Mouse (Mus musculus): ENCODE data around the gene Olfr568. TPM values are rescaled to one million over a fixed set of nuclear protein-coding genes. Genes with fewer than 3 reads are reported as not detected.

Gene Olfr568
- polyA plus RNA-seq (2014; fragmentation: Nextera tagmentation; extraction: Ambion mirVana), result 0.22 TPM in 1 of 2 replicates, not detected in the other

DNA sequence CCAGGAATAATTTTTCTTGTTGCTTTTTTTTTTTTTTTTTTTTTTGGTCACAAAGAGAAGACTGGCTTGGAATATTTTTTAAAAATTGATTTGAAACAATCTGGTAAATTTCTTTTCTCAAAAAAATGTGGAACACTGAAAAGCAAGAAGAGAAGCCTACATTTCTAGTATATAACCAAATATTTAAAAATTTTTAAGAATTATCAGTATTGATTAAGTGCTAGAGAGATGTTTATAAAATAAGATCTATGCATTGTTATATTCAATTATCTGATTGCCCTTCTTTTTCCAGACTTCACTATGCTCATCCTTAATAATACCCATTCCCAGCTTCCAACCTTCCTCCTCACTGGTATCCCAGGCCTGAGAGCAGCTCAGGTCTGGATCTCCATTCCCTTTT lies at the start of gene Olfr568:
Gene Olfr568, plus strand, starts transcription at position 301 of the 400 bp plus-strand sequence.
- Histone ChIP-seq H3K9me3 (replicated peaks; ENCODE audit: control insufficient read depth, low read length) (no peaks in the 10 kb centered on the region), H3K9ac (replicated peaks; ENCODE audit: low read length) (no peak within 1 kb of the TSS), H3K36me3 (replicated peaks; ENCODE audit: control insufficient read depth, insufficient read depth, low read depth, low read length) (no peaks in the 10 kb centered on the region), H3K27me3 (ENCODE audit: control insufficient read depth, insufficient read depth, low read length) (no peaks in the 10 kb centered on the region), H3K4me3 (ENCODE audit: low read depth, low read length) (no peak within 1 kb of the TSS), H3K4me1 (ENCODE audit: control insufficient read depth, insufficient read depth, low read length) (no peaks in the 10 kb centered on the region), H3K4me2 (ENCODE audit: low read depth, low read length) (no peak within 1 kb of the TSS), H3K27ac (replicated peaks; ENCODE audit: low read depth, low read length) (no peak within 1 kb of the TSS)
- DNase-seq (ENCODE audit: low spot score) (no peak), ATAC-seq (replicated peaks; ENCODE audit: insufficient number of reproducible peaks, low FRiP score, low TSS enrichment, low read depth) (no peak)

DNA sequence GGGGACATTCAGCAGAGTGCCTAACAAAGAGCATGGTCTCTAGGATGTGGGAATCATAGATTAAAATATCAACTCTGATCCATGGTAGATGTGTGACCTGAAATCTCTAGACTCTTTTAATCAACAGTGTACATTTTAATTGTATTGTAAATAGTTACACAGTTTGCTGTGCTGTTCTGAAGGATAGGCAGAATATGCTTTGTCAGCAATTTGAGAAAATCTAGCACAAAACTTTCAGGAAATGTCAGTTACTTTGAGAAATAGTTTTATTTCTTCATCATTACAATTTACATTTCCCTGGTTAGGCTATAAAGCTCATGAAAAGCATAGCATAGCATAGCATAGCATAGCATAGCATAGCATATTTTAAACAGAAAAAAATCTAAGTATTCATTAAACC lies 21.1 kb upstream of the Olfr568 start:
- Histone ChIP-seq H3K27me3 (ENCODE audit: control insufficient read depth, insufficient read depth, low read length) (no peaks in the 10 kb centered on the region), H3K4me3 (ENCODE audit: low read depth, low read length) (no peak overlapping the region), H3K36me3 (replicated peaks; ENCODE audit: control insufficient read depth, insufficient read depth, low read depth, low read length) (no peaks in the 10 kb centered on the region), H3K9me3 (replicated peaks; ENCODE audit: control insufficient read depth, low read length) (no peaks in the 10 kb centered on the region), H3K9ac (replicated peaks; ENCODE audit: low read length) (no peak overlapping the region), H3K27ac (replicated peaks; ENCODE audit: low read depth, low read length) (no peak overlapping the region), H3K4me2 (ENCODE audit: low read depth, low read length) (no peak overlapping the region), H3K4me1 (ENCODE audit: control insufficient read depth, insufficient read depth, low read length) (no peaks in the 10 kb centered on the region)
- no peak for DNase-seq (ENCODE audit: low spot score)
- ATAC-seq (replicated peaks; ENCODE audit: insufficient number of reproducible peaks, low FRiP score, low TSS enrichment, low read depth), result no peak

DNA sequence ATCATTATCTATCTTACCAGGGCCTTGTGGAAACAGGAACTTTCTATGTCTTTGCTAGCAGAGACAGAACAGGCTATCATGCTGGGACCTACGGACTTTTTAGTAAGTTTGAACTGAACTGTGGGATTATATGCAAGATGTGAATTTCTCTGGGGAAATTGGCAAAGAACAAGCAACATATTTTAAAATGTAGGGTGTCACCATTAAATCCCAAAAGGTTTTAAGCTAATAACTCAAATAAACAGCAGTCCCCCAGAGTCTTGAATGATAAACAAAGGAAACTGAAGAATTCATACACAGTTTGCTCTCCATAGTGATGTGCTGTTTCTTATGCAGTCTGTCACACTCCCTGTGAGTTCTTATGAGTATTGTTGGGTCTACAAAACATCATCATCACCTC lies 18.3 kb upstream of the Olfr568 start, which contains the start of gene Olfr566:
Gene Olfr566, minus strand, starts transcription at position 101 of the 400 bp plus-strand sequence.
- Histone ChIP-seq H3K27me3 (ENCODE audit: control insufficient read depth, insufficient read depth, low read length) (no peaks in the 10 kb centered on the region), H3K4me3 (ENCODE audit: low read depth, low read length) (no peak within 1 kb of the TSS), H3K4me1 (ENCODE audit: control insufficient read depth, insufficient read depth, low read length) (no peaks in the 10 kb centered on the region), H3K4me2 (ENCODE audit: low read depth, low read length) (no peak within 1 kb of the TSS), H3K36me3 (replicated peaks; ENCODE audit: control insufficient read depth, insufficient read depth, low read depth, low read length) (no peaks in the 10 kb centered on the region), H3K27ac (replicated peaks; ENCODE audit: low read depth, low read length) (no peak within 1 kb of the TSS), H3K9me3 (replicated peaks; ENCODE audit: control insufficient read depth, low read length) (no peaks in the 10 kb centered on the region), H3K9ac (replicated peaks; ENCODE audit: low read length) (no peak within 1 kb of the TSS)
- no peak for ATAC-seq (replicated peaks; ENCODE audit: insufficient number of reproducible peaks, low FRiP score, low TSS enrichment, low read depth)
- 83% methylated on average over 1 of the region's 1 CpGs for WGBS
- DNase-seq (ENCODE audit: low spot score), result no peak

DNA sequence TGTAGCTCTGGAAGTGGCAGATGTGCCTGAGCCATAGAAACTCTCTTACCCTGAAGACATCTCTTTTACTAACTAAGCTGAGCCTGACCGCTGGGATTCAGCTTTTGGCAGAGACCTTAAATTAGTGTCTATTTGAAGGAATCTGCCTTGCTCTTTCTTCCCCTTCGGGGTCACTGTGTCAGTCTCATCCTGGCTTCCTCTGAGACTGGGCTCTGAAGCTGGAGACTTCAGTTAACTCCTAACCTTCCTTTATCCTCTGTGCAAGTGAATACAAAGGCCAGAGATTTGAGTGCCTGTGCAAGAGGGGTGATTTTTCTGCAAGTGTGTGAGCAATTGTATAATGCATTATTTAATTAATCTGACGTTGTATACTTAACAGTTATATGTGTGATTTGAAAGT lies 13.9 kb downstream of the Olfr568 start, which contains the start of gene Olfr569:
Gene Olfr569, minus strand, starts transcription at position 101 of the 400 bp plus-strand sequence.
- no peak within 1 kb of the TSS for H3K4me2 ChIP-seq (ENCODE audit: low read depth, low read length)
- H3K36me3 ChIP-seq (replicated peaks; ENCODE audit: control insufficient read depth, insufficient read depth, low read depth, low read length), result no peaks in the 10 kb centered on the region
- no peak within 1 kb of the TSS for H3K4me3 ChIP-seq (ENCODE audit: low read depth, low read length)
- no peak within 1 kb of the TSS for H3K9ac ChIP-seq (replicated peaks; ENCODE audit: low read length)
- no peak within 1 kb of the TSS for H3K27ac ChIP-seq (replicated peaks; ENCODE audit: low read depth, low read length)
- WGBS, result 57% methylated on average over 3 of the region's 3 CpGs
- no peak for DNase-seq (ENCODE audit: low spot score)
- H3K4me1 ChIP-seq (ENCODE audit: control insufficient read depth, insufficient read depth, low read length), result no peaks in the 10 kb centered on the region
- no peaks in the 10 kb centered on the region for H3K9me3 ChIP-seq (replicated peaks; ENCODE audit: control insufficient read depth, low read length)
- no peak for ATAC-seq (replicated peaks; ENCODE audit: insufficient number of reproducible peaks, low FRiP score, low TSS enrichment, low read depth)
- H3K27me3 ChIP-seq (ENCODE audit: control insufficient read depth, insufficient read depth, low read length), result no peaks in the 10 kb centered on the region

DNA sequence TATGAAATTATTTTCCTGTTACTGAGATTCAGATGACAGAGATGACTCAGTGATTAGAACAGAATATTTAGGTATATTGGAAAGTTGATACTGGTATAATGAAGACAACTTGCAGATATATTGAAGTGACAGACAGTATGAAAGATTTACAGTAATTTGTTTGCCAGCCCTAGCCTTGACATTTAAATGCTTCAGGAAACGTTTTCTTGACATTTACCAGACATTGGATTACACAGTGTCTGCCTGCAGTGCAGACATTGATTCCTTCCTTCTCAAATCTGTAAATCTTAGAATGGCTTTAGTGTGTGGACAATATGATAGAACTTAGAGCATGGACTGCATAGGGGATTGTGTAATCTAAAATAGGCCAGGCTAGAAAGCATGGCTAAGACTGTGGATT lies 38.3 kb downstream of the Olfr568 start:
- Histone ChIP-seq H3K27me3 (ENCODE audit: control insufficient read depth, insufficient read depth, low read length) (no peaks in the 10 kb centered on the region), H3K4me3 (ENCODE audit: low read depth, low read length) (no peak overlapping the region), H3K4me2 (ENCODE audit: low read depth, low read length) (no peak overlapping the region), H3K9ac (replicated peaks; ENCODE audit: low read length) (no peak overlapping the region), H3K36me3 (replicated peaks; ENCODE audit: control insufficient read depth, insufficient read depth, low read depth, low read length) (no peaks in the 10 kb centered on the region), H3K27ac (replicated peaks; ENCODE audit: low read depth, low read length) (no peak overlapping the region), H3K4me1 (ENCODE audit: control insufficient read depth, insufficient read depth, low read length) (no peaks in the 10 kb centered on the region), H3K9me3 (replicated peaks; ENCODE audit: control insufficient read depth, low read length) (no peaks in the 10 kb centered on the region)
- WGBS, result 45% methylated on average over 1 of the region's 1 CpGs
- ATAC-seq (replicated peaks; ENCODE audit: insufficient number of reproducible peaks, low FRiP score, low TSS enrichment, low read depth) (no peak), DNase-seq (ENCODE audit: low spot score) (no peak)

DNA sequence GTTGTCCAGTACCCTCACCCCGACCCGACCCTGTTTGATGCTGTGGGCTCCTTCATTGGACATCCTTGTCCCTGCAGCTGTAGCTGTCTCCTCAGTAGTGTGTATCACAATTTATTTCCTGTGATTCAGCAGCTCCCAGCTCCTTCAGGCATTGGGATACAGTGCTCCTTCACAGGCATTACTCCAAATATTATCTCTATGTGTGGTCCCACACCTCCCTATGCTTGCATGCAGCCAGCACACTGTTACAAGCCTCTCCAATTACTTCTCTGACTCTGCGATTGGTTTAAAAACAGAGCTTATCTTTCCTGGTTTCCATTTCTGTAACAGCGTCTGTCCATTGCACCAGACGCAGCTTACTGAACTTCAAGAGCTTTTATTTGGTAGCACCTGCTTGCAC lies 39.5 kb downstream of the Olfr568 start:
- 70% methylated on average over 5 of the region's 5 CpGs for WGBS
- no peaks in the 10 kb centered on the region for H3K4me1 ChIP-seq (ENCODE audit: control insufficient read depth, insufficient read depth, low read length)
- H3K9me3 ChIP-seq (replicated peaks; ENCODE audit: control insufficient read depth, low read length), result no peaks in the 10 kb centered on the region
- no peaks in the 10 kb centered on the region for H3K27me3 ChIP-seq (ENCODE audit: control insufficient read depth, insufficient read depth, low read length)
- no peak for DNase-seq (ENCODE audit: low spot score)
- ATAC-seq (replicated peaks; ENCODE audit: insufficient number of reproducible peaks, low FRiP score, low TSS enrichment, low read depth), result no peak
- H3K4me2 ChIP-seq (ENCODE audit: low read depth, low read length), result no peak overlapping the region
- H3K4me3 ChIP-seq (ENCODE audit: low read depth, low read length), result no peak overlapping the region
- no peaks in the 10 kb centered on the region for H3K36me3 ChIP-seq (replicated peaks; ENCODE audit: control insufficient read depth, insufficient read depth, low read depth, low read length)
- H3K27ac ChIP-seq (replicated peaks; ENCODE audit: low read depth, low read length), result no peak overlapping the region
- H3K9ac ChIP-seq (replicated peaks; ENCODE audit: low read length), result no peak overlapping the region

DNA sequence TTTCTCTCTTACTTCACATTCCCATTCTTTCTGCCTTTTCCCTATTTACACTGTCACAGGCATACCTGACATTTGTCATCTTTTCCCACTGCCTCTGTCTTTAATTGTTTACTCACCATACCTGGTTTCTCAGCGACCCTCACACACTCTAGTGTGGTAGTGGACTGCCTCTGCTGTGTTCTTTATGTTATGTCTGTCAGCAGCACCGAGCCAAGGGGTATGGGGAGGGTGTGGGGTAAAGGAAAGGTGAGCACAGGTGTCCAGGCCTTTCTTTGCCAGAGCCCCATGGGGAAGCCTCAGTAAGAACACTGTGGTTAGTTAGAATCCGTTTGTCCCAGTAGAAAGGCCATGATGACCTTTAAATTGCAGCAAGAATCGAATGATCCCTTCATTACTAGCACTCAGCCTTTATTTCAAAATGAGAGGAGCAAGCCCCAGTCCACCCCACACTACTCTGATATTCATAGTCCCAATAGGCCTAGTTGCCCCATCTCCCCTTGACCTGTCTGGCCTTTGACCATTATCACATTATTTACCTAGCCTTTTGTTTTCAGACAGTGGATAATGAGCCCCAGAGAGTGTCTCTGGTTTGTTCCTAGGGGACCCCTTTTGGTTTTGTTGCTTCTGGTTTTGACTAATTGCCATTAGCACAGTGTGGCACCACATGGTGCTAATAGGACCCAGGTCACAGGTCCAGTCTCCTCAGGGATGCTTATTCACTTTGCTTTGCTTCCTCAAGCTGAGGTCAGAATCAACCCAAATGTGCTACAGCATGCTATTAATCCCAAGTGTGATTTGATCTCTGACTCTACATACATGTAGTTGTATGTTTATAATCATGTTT lies 40.3 kb downstream of the Olfr568 start, which contains the start of gene Olfr571:
Gene Olfr571, minus strand, starts transcription at position 505 of the 844 bp plus-strand sequence.
- DNase-seq (ENCODE audit: low spot score), result no peak
- Histone ChIP-seq H3K27me3 (ENCODE audit: control insufficient read depth, insufficient read depth, low read length) (no peaks in the 10 kb centered on the region), H3K27ac (replicated peaks; ENCODE audit: low read depth, low read length) (no peak within 1 kb of the TSS), H3K4me1 (ENCODE audit: control insufficient read depth, insufficient read depth, low read length) (no peaks in the 10 kb centered on the region), H3K36me3 (replicated peaks; ENCODE audit: control insufficient read depth, insufficient read depth, low read depth, low read length) (no peaks in the 10 kb centered on the region), H3K9ac (replicated peaks; ENCODE audit: low read length) (no peak within 1 kb of the TSS), H3K4me3 (ENCODE audit: low read depth, low read length) (no peak within 1 kb of the TSS), H3K9me3 (replicated peaks; ENCODE audit: control insufficient read depth, low read length) (no peaks in the 10 kb centered on the region), H3K4me2 (ENCODE audit: low read depth, low read length) (no peak within 1 kb of the TSS)
- peak; percentile 67; the same call in 1 of the 2 replicates for ATAC-seq (replicated peaks; ENCODE audit: insufficient number of reproducible peaks, low FRiP score, low TSS enrichment, low read depth)
- WGBS, result 66% methylated on average over 4 of the region's 4 CpGs

DNA sequence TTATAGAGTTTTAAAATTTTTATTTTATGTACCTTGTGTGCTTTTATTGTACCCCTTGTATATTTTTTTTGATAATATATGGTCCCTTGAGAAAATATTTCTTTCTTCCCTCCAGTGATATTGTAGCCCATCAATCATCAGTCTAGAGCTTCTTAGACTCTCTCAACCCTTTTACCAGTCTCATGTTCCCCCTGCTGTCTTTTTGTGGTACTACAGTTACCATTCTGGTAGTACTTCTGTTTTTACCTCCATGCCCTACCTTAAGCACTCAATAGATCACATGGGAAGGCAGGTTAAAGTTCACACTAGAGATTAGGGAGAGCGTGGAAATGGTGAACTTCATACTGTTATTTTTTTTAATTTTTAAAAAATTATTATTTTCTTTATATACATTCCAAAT lies 42.7 kb downstream of the Olfr568 start:
- no peaks in the 10 kb centered on the region for H3K4me1 ChIP-seq (ENCODE audit: control insufficient read depth, insufficient read depth, low read length)
- ATAC-seq (replicated peaks; ENCODE audit: insufficient number of reproducible peaks, low FRiP score, low TSS enrichment, low read depth), result 0 out of 2 replicates have a peak, but pooled peaks have one; percentile 51
- WGBS, result 9% methylated on average over 1 of the region's 1 CpGs
- peak; percentile 82 for DNase-seq (ENCODE audit: low spot score)
- no peak overlapping the region for H3K9ac ChIP-seq (replicated peaks; ENCODE audit: low read length)
- no peak overlapping the region for H3K4me3 ChIP-seq (ENCODE audit: low read depth, low read length)
- no peaks in the 10 kb centered on the region for H3K9me3 ChIP-seq (replicated peaks; ENCODE audit: control insufficient read depth, low read length)
- no peak overlapping the region for H3K4me2 ChIP-seq (ENCODE audit: low read depth, low read length)
- no peak overlapping the region for H3K27ac ChIP-seq (replicated peaks; ENCODE audit: low read depth, low read length)
- no peaks in the 10 kb centered on the region for H3K36me3 ChIP-seq (replicated peaks; ENCODE audit: control insufficient read depth, insufficient read depth, low read depth, low read length)
- no peaks in the 10 kb centered on the region for H3K27me3 ChIP-seq (ENCODE audit: control insufficient read depth, insufficient read depth, low read length)
